Mouse (Mus musculus) thymus, adult 2 months (tissue): ENCODE results near the gene Pygl.

Experiments
- CTCF ChIP-seq: fragments of 200-500 bp; IDR thresholded peaks from 2 replicates; pipeline ENCODE4 v1.5.1; 2012; ENCODE audit warnings: mild to moderate bottlenecking, control low read depth, low read length, moderate library complexity, borderline replicate concordance; ENCODE audit not compliant: control insufficient read depth, poor library complexity, insufficient read depth; ENCODE audit errors: extremely low read depth
- POLR2A ChIP-seq: fragments of 200-500 bp; IDR thresholded peaks from 2 replicates; pipeline ENCODE4 v1.6.1; 2012; ENCODE audit warnings: mild to moderate bottlenecking, low read length, control low read depth, moderate library complexity; ENCODE audit not compliant: control insufficient read depth, poor library complexity, insufficient read depth; ENCODE audit errors: extremely low read depth

DNA sequence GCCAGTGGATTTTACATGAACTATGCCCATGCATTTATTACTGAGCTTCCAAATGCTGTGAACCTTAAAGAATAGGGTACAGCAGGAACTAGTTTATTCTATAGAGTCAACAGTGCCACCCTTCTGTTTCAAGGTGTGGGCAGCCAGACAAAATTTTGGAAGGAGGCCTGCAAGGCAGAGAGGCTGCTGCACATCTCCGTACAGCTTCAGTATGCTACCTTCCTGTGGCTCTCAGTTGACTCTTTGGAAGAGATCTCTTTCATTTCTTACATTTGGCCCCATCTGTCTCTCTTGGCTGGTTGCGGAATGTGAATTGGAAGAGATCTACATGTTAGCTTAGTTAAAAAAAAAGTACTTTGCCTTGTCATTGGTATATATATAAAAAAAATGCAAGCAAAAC lies 49.6 kb upstream of the Pygl start:
- TF ChIP-seq CTCF (no peak), POLR2A (no peak)
